13 mouse cellular contexts compared by ENCODE assay signal in the genomic region with DNA sequence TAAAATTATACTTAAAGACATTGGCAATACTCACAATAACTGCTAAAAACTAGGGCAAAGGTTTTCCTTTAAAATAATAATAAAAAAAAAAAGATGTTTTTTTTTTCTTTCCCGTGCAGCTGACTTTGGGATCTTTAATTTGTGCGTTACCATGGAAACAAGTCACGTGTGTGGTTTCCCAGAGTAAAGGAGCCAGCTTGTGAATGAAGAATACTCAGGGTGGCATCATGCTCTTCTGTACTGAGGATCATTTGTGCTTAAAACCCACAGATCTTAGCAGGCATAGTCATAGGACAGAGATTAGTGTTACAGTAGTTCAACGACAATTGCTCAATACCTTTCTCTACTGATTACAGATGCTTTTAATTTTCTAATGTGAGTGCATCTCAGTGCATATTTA.
DNase-seq lines count a peak whose midpoint lies in the region; ATAC-seq lines count a peak whose summit lies in the region.
"Had no signal": no experiment of that assay in that cellular context is flagged by ENCODE, and none has a peak within 500 bp of the region (broad histone marks: within the 10 kb centered on the region; RNA-seq: fewer than 3 reads in every experiment).

No protein-coding gene starts in this region.

- 64% methylated on average over 4 of the region's 4 CpGs for whole genome bisulfite sequencing in neural tube, embryonic 11.5 days
- 42% methylated on average over 4 of the region's 4 CpGs for WGBS in midbrain, embryonic 12.5 days

- no peak overlapping the region for H3K4me2 ChIP-seq in neural tube, embryonic 11.5 days (ENCODE audit: low read depth)
- no peak overlapping the region for H3K4me2 ChIP-seq in midbrain, embryonic 12.5 days (replicated peaks)
- H3K4me2 ChIP-seq: intestine, embryonic 15.5 days had no signal

- H3K27me3 ChIP-seq in neural tube, embryonic 11.5 days (ENCODE audit: control insufficient read depth, insufficient read depth, low read length): no peaks in the 10 kb centered on the region
- H3K27me3 ChIP-seq in midbrain, embryonic 12.5 days: no peaks in the 10 kb centered on the region
- H3K27me3 ChIP-seq: intestine, embryonic 15.5 days had no signal

- ATAC-seq in neural tube, embryonic 11.5 days (ENCODE audit: insufficient read depth, low FRiP score, low TSS enrichment): peak; percentile 60
- peak; percentile 90 for ATAC-seq in midbrain, embryonic 12.5 days (ENCODE audit: low FRiP score, low read depth)
- ATAC-seq: intestine, embryonic 15.5 days had no signal

- H3K27ac ChIP-seq in neural tube, embryonic 11.5 days (ENCODE audit: low read depth, low read length): no peak overlapping the region
- H3K27ac ChIP-seq in midbrain, embryonic 12.5 days (replicated peaks): no peak overlapping the region
- H3K27ac ChIP-seq: intestine, embryonic 15.5 days had no signal

- H3K9ac ChIP-seq in neural tube, embryonic 11.5 days (ENCODE audit: low read length): no peak overlapping the region
- no peak overlapping the region for H3K9ac ChIP-seq in midbrain, embryonic 12.5 days (replicated peaks)
- H3K9ac ChIP-seq: intestine, embryonic 15.5 days had no signal

- no peak overlapping the region for H3K4me3 ChIP-seq in neural tube, embryonic 11.5 days (ENCODE audit: low read depth, low read length)
- no peak overlapping the region for H3K4me3 ChIP-seq in midbrain, embryonic 12.5 days
- H3K4me3 ChIP-seq: intestine, embryonic 15.5 days had no signal

- peak; percentile 49 for DNase-seq in embryo, embryonic 10 days (ENCODE audit: low spot score)
- DNase-seq in embryo, embryonic 10.5 days (ENCODE audit: low spot score): no peak
- DNase-seq in neural tube, embryonic 11.5 days (ENCODE audit: low spot score): no peak
- no peak for DNase-seq in neural tube, embryonic 10.5 days (ENCODE audit: extremely low spot score, low spot score)
- DNase-seq in telencephalon, adult 2 months (ENCODE audit: low read depth, low spot score): peak; percentile 52
- DNase-seq in adrenal gland, adult 8-10 months: no peak
- no peak for DNase-seq in testis, postnatal 14 days (ENCODE audit: low spot score)
- DNase-seq: adrenal gland, postnatal 36 days; cerebellum, adult 9-10 months; gastrocnemius, postnatal 25 days; kidney, postnatal 36 days had no signal

- no peaks in the 10 kb centered on the region for H3K9me3 ChIP-seq in neural tube, embryonic 11.5 days (ENCODE audit: control insufficient read depth, low read length)
- no peaks in the 10 kb centered on the region for H3K9me3 ChIP-seq in midbrain, embryonic 12.5 days
- H3K9me3 ChIP-seq: intestine, embryonic 15.5 days had no signal

- no peaks in the 10 kb centered on the region for H3K4me1 ChIP-seq in neural tube, embryonic 11.5 days (ENCODE audit: control insufficient read depth, insufficient read depth, low read length)
- 0 out of 2 replicates have a peak, but pooled peaks cover 6% of the 10 kb centered on the region for H3K4me1 ChIP-seq in midbrain, embryonic 12.5 days
- H3K4me1 ChIP-seq: intestine, embryonic 15.5 days had no signal

- H3K36me3 ChIP-seq in neural tube, embryonic 11.5 days (ENCODE audit: control insufficient read depth, insufficient read depth, low read length): no peaks in the 10 kb centered on the region
- H3K36me3 ChIP-seq in midbrain, embryonic 12.5 days: no peaks in the 10 kb centered on the region
- H3K36me3 ChIP-seq: intestine, embryonic 15.5 days had no signal

Comparison
In these comparisons a context has a peak if more than half of its experiments do, and no peak if none do; other contexts are left out.
1. DNase-seq: peak in embryo, embryonic 10 days (single experiment) and telencephalon, adult 2 months (single experiment); none in embryo, embryonic 10.5 days (single experiment), neural tube, embryonic 11.5 days (single experiment), neural tube, embryonic 10.5 days (single experiment), adrenal gland, adult 8-10 months (single experiment) and testis, postnatal 14 days (single experiment).